Mouse (Mus musculus) natural killer cell, adult 2 months (primary cell): Measurements from ENCODE around the gene Klhl29.

ENCODE experiments used
- DNase-seq, 2 experiments: peaks; one replicate each; pipeline ENCODE4 v3.0.0; 2022; ENCODE audit warnings: low spot score in 2 of 2

The Klhl29 gene

GRCm38 (mm10) chr12:5301841-5302240 is 73.6 kb downstream of the Klhl29 start:
- no peak for DNase-seq

GRCm38 (mm10) chr12:5296422-5296821 is 79.1 kb downstream of the Klhl29 start:
- DNase-seq: no peak

DNA sequence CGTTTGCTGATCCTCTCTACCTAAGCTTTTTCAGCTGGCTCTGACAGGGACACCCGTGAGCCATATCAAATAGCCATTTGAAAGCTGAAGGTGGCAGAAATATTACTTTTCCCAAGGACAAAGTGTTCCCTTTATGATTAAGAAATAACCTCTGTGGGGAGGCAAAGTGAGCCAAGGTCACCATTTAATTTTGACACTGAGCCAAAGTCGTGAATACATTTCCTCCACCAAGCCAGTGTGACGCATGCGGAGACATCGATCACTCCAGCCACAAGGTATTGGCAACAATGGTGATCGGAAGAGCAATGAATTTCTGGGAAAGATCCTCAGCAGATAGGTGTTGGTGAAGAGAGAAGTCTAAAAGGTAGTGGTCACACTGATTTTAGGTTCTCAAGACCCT is 83.2 kb downstream of the Klhl29 start:
- DNase-seq: no peak

- no peak for DNase-seq
Observed at GRCm38 (mm10) chr12:5285579-5285978, 89.9 kb downstream of the Klhl29 start.

DNA sequence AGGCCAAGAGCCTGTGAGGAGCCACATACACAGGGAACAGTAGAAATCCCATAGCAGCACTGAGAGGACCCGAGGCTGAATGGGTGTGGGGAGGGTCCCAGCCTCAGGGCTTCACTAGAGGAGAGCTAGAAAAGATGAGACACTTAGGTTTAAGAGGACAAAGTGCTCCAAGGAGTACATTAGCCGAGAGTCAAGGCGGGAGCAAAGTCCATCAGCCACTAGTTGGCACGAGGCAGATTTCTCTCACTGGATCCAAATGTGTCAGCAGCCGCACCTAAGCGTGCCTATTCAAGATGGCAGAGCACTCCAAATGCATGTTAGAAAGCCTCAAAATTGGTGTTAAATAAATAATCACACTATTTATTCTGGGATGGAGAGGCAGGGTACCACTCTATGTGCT is 90.5 kb downstream of the Klhl29 start:
- DNase-seq: no peak

- no peak for DNase-seq
Observed at GRCm38 (mm10) chr12:5283654-5284053, 91.8 kb downstream of the Klhl29 start.

- DNase-seq: no peak
Observed at GRCm38 (mm10) chr12:5282611-5283010, 92.9 kb downstream of the Klhl29 start.

DNA sequence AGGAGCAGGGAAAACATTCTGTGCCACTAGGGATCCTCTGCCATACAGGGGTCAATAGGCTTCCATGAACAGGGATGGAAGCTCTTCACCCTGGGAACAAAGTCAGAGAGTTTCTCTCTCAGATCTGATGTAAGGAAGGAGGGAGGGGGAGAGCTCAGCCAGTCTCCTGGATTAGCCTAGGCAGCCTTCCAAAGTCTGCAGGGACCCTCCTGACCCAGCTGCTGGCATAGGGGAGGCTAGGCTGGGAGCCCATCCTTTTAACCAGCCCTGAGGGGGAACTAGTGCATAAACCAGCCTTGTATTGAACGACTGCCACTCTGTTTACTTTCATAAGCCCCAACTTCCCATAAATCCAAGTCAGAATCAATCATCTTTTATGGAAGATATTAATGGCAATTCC is 95.6 kb downstream of the Klhl29 start:
- no peak for DNase-seq

GRCm38 (mm10) chr12:5277028-5277427 is 98.5 kb downstream of the Klhl29 start:
- no peak for DNase-seq

GRCm38 (mm10) chr12:5275507-5275936 is 100.0 kb downstream of the Klhl29 start:
- no peak for DNase-seq

DNA sequence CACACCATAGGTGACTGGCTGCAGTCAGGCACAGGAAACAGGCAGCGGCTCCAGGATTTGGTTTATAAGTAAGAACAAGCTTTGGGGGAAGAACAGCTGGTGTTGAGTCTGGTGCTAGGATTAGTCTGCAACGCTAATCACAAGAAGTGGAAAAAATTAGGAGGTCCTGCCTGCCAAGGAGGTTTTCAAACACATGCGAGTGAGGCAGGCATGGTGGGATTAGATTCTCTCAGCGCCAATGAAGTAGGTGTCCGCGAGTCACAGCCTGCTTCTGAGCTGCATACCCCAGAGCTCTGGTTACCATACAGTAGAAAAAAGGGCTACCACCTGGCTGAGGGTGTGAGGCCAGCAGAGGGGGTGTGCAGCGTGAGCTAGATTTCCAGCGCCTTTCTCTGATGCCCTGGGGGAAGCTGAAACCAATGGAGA is 101.0 kb downstream of the Klhl29 start:
- DNase-seq: no peak

DNA sequence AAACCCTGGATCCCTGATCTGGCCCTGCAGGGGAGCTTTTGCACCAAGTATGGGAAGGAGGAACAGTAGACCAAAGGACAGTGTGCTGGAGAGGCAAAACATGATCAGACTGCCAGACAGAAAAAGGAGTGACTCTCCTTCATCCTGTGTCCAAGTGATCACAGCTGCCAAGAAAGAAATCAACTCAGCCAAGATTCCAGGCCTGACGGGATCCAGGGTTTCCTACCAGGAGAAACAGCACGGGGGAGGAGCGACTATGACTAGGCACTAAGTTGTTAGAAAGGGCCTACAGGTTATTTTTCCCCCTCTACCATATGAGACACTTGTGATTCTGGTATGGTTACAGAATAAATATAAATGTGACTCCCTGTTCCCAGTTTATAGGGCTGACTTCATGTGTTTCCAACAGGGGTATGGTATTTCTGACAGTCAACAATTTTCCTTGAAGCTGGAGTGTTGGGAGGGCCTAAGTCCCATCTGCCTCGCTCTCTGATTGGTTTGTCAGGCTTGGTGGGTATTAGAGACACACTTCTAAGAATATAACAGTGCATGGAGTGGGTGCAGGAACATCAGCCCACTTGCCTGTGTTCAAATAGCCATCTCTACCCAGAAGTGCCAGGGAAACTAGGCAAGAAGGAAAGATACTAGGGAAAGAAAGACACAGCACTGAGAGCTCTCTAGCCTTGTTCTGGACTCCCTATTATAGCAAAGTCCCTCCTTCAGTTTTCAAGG is 102.0 kb downstream of the Klhl29 start:
- DNase-seq: no peak

DNA sequence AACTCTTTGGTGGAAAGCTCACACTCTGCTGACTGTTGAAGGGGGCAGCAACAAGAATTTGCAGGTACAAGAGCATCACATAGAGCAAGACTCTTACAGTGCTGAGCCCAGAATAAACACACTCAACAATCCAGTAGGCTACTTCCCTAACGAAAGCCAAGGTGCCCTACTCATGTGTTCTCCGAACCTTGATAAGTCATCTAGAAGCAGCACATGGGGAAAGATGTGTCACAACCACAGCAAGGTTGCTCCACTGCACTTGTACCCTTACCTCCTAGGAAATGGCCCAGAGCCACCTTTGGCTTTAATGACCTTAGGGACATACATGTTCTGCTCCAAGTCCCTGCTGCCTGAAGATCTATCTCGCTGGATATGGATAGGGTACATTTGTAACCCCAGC is 105.0 kb downstream of the Klhl29 start:
- DNase-seq: no peak

- no peak for DNase-seq
Observed at GRCm38 (mm10) chr12:5269936-5270335, 105.5 kb downstream of the Klhl29 start.

DNA sequence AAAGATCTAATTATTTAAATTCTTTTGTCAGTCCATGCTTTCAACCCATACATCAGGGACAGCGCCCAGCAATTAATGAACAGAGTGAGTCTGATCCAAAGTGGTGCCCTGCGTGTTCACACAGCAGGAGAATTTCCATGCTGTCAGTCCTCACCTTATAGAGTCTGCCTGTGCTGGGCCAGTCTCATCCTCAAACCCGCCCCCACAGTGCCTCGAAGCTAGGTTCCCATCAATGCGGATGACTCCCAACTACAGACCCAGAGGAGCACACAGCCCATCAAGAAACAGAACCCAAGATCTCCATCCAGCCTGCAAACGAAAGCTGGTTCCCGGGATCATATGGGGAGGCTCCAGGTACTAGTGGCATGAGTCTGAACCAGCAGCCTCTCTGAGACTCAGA is 106.4 kb downstream of the Klhl29 start:
- DNase-seq: no peak

GRCm38 (mm10) chr12:5268188-5268612 is 107.3 kb downstream of the Klhl29 start:
- DNase-seq: no peak

GRCm38 (mm10) chr12:5267271-5268187 is 108.0 kb downstream of the Klhl29 start:
- DNase-seq: no peak

DNA sequence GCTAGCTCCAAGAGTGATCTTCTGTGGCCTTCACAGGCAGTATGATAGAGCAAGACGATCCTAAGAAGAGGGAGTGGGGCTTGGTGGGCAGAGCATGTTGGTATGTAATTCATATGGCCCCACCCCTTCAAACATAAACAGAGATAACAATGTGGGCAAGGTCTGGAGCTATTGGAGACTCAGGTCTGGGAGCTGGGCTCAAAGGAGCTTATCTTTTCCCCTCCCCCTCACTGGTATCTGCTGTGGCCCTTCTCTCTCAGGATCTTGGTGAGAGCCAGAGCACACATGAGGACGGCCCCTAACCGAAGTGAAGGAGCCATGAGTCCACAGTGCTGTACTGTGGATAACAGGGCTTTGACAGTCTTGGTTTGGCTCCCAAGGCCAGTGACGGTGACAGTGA is 108.7 kb downstream of the Klhl29 start:
- DNase-seq: no peak

- no peak for DNase-seq
Observed at GRCm38 (mm10) chr12:5261476-5261875, 114.0 kb downstream of the Klhl29 start.

GRCm38 (mm10) chr12:5258779-5259178 is 116.7 kb downstream of the Klhl29 start:
- no peak for DNase-seq

DNA sequence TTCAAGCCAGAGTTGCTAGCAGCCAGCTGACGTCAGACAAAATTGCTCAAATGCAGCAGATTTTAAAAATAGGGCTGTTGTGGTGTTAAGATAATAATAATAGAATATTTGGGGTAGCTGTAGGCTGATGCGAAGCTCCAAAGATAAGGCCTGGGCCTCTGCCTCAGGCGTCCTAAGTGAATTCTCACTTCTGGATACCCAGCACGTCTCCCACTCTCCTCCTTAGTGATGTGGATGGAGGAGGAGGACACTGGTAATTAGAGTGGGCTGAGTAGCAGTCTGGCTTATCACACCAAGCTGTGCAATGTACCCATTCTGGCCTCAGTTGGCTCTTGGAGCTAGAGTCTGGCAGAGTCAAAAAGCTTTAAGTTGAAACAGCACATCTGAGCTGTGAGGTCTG is 118.3 kb downstream of the Klhl29 start:
- DNase-seq: no peak

DNA sequence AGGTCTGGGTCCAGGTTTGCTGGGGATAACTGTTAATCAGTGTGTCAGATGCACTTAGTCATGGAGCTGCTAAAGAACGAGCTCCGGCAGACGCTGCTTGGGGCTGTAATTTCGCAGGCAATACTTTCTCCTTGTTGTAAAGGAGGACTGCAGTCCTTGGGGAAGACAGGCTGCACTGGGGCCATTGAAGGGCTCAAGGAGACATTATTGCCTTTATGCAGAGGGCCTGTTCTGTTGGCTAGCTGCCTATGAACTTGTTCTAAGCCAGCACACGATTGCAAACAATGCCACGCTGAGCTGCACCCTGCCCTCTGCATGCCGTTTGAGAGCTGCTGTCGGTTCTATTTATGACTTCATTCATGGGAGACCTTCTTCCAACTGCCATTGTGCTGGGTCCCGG is 120.4 kb downstream of the Klhl29 start:
- DNase-seq: no peak
